ENCODE assay signal across 8 mouse cellular contexts in genomic region chr5:76303745-76304451, GRCm38 (mm10). TPM values are rescaled to one million over a fixed set of nuclear protein-coding genes. Genes with fewer than 3 reads are reported as not detected.
A peak's percentile ranks its signal among the peaks of the same experiment; 100 is the strongest.
DNase-seq lines count a peak whose midpoint lies in the region; ATAC-seq and TF ChIP-seq lines count a peak whose summit lies in the region.

No protein-coding gene starts in this region.

- WGBS in forebrain, postnatal 0 days, result under 1% methylated on average over 74 of the region's 100 CpGs

- no peaks in the 10 kb centered on the region for H3K9me3 ChIP-seq in ES-E14 (ENCODE audit: control insufficient read depth, insufficient read depth, low read depth, low read length)
- H3K9me3 ChIP-seq in forebrain, postnatal 0 days (ENCODE audit: low read length), result no peaks in the 10 kb centered on the region

- peak overlapping the region; percentile 87 for H3K9ac ChIP-seq in ES-E14 (ENCODE audit: insufficient read depth, low read depth, low read length, poor library complexity, severe bottlenecking)
- peak overlapping the region; percentile 81 for H3K9ac ChIP-seq in forebrain, postnatal 0 days

- peak overlapping the region; percentile 75 for H3K4me2 ChIP-seq in forebrain, postnatal 0 days (ENCODE audit: low read depth)

- peak; percentile 64 for ATAC-seq in forebrain, postnatal 0 days

- H3K27me3 ChIP-seq in forebrain, postnatal 0 days (ENCODE audit: insufficient read depth, low read length), result no peaks in the 10 kb centered on the region

- peaks cover 0 to 3% of the 10 kb centered on the region in 2 experiments; a peak in 1 of 4 replicates for H3K4me1 ChIP-seq in ES-E14 (ENCODE audit: control insufficient read depth in 2 of 2, insufficient read depth in 2 of 2, low read length in 2 of 2, poor library complexity in 1 of 2)
- H3K4me1 ChIP-seq in forebrain, postnatal 0 days (ENCODE audit: insufficient read depth), result 0 out of 2 replicates have a peak, but pooled peaks cover 16% of the 10 kb centered on the region

- peak overlapping the region; percentile 92; the same call in 1 of the 2 replicates for H3K27ac ChIP-seq in ES-E14 (ENCODE audit: insufficient read depth, low read depth, low read length, poor library complexity, severe bottlenecking)
- H3K27ac ChIP-seq in forebrain, postnatal 0 days (ENCODE audit: low read depth, low read length), result peak overlapping the region; percentile 97

- TF ChIP-seq CTCF in forebrain, postnatal 0 days (IDR thresholded peaks at IDR 0.05; ENCODE audit: low read depth), result no peak

- peak overlapping the region; percentile 85 to 91 for H3K4me3 ChIP-seq in ES-E14 (ENCODE audit: insufficient read depth in 1 of 2, low read depth in 1 of 2, low read length in 2 of 2, poor library complexity in 1 of 2, severe bottlenecking in 1 of 2)
- H3K4me3 ChIP-seq in forebrain, postnatal 0 days (ENCODE audit: low read depth, low read length), result peak overlapping the region; percentile 93

- no peaks in the 10 kb centered on the region for H3K36me3 ChIP-seq in ES-E14 (ENCODE audit: control insufficient read depth, insufficient read depth, low read length, poor library complexity, severe bottlenecking)
- no peaks in the 10 kb centered on the region for H3K36me3 ChIP-seq in forebrain, postnatal 0 days (ENCODE audit: insufficient read depth)

- in situ Hi-C loops in ES-E14 (cut with MboI; ENCODE audit: low sequenced_read_pairs in 2 of 2, unreplicated experiment in 2 of 2), result no loop called here

- DNase-seq in ES-E14 (ENCODE audit: low read depth, low spot score), result no peak
- peak; percentile 82 for DNase-seq in cerebellum, adult 11 months
- DNase-seq in forebrain, postnatal 0 days, result peak; percentile 79
- peak; percentile 93 for DNase-seq in heart, postnatal 4 days
- DNase-seq in layer of hippocampus, postnatal 10 days (ENCODE audit: low spot score in 2 of 2), result peak; percentile 80 to 83
- DNase-seq in lung, postnatal 10 days, result peak; percentile 92
- DNase-seq in ovary, postnatal 36 days (ENCODE audit: low spot score), result peak; percentile 82
- peak; percentile 61 for DNase-seq in thymus, postnatal 14 days

TF ChIP-seq in ES-E14, 5 proteins besides CTCF, POLR2A, EP300 and RAD21:
- TF ChIP-seq CHD2 (IDR thresholded peaks at IDR 0.05; ENCODE audit: low read depth, low read length), result no peak
- TF ChIP-seq MAFK (IDR thresholded peaks at IDR 0.05; ENCODE audit: insufficient read depth, low read depth, low read length), result no peak
- no peak for TF ChIP-seq ZC3H11A (IDR thresholded peaks at IDR 0.05; ENCODE audit: borderline replicate concordance, low read depth, low read length)
- peak; percentile 59; the same call in 1 of the 2 replicates for TF ChIP-seq HCFC1 (IDR thresholded peaks at IDR 0.05; ENCODE audit: borderline replicate concordance, insufficient read depth, low read length)
- no peak for TF ChIP-seq ZNF384 (IDR thresholded peaks at IDR 0.05; ENCODE audit: low read depth, low read length)

RNA-seq across cellular contexts. Expression of gene Clock, which starts 0.7 kb away (rescaled TPM):
- 16.4 and 16.8 TPM in 2 replicates for total RNA-seq in ES-E14 (2012; rRNA removed)
- 20.5 and 28.5 TPM in 2 replicates for total RNA-seq in forebrain, postnatal 0 days (2014; rRNA removed)
- polyA plus RNA-seq in forebrain, postnatal 0 days (2015; fragmentation: Nextera tagmentation; extraction: Ambion mirVana), result 4.1 and 7.3 TPM in 2 replicates
- total RNA-seq in heart, postnatal 4 days (2021), result 10 to 100 TPM; 37.1 to 38.9 TPM
- total RNA-seq in layer of hippocampus, postnatal 10 days (2021), result 10 to 100 TPM; 41.1 to 43.3 TPM

RNA-seq across cellular contexts. Expression of gene Pdcl2, which starts 27.1 kb away (rescaled TPM):
- 1.8 and 2.0 TPM in 2 replicates for total RNA-seq in ES-E14 (2012; rRNA removed)
- total RNA-seq in forebrain, postnatal 0 days (2014; rRNA removed), result not detected in 2 replicates
- not detected in 2 replicates for polyA plus RNA-seq in forebrain, postnatal 0 days (2015; fragmentation: Nextera tagmentation; extraction: Ambion mirVana)
- total RNA-seq in heart, postnatal 4 days (2021), result not detected
- not detected for total RNA-seq in layer of hippocampus, postnatal 10 days (2021)

RNA-seq across cellular contexts. Expression of gene Nmu, which starts 59.7 kb away (rescaled TPM):
- 0.54 and 0.79 TPM in 2 replicates for total RNA-seq in ES-E14 (2012; rRNA removed)
- total RNA-seq in forebrain, postnatal 0 days (2014; rRNA removed), result not detected in 2 replicates
- 0.70 TPM in 1 of 2 replicates, not detected in the other for polyA plus RNA-seq in forebrain, postnatal 0 days (2015; fragmentation: Nextera tagmentation; extraction: Ambion mirVana)
- not detected for total RNA-seq in heart, postnatal 4 days (2021)
- total RNA-seq in layer of hippocampus, postnatal 10 days (2021), result not detected
